Mouse (Mus musculus) liver, adult (tissue): Measurements from ENCODE around the gene Olfr1234.

Source experiments
- GATA4 ChIP-seq: IDR thresholded peaks from 2 replicates; pipeline ENCODE4 v1.6.1; 2014; ENCODE audit warnings: mild to moderate bottlenecking, low read length; ENCODE audit not compliant: insufficient replicate concordance

The Olfr1234 gene

DNA sequence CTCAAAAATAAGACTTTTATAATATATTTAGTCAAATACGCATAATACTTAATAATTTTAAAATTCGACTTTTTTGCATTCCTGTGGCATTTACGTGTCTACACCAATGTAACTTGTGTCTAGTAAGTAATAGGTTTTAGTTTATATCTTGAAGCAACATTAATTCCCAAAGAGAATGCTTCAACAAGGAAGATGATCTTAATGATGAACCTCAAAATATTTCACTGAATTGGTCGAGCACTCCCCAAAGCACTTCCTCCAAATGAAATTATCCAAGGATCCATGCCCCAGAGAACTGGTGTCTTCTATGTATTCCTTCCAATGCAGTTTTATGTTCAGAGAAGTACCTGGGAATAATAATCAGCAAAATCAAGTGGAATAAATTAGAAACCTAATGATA, at the start of gene Olfr1234:
TSS of gene Olfr1234 (minus strand) at position 101 of the 400 bp plus-strand sequence.
- TF ChIP-seq GATA4, result no peak

DNA sequence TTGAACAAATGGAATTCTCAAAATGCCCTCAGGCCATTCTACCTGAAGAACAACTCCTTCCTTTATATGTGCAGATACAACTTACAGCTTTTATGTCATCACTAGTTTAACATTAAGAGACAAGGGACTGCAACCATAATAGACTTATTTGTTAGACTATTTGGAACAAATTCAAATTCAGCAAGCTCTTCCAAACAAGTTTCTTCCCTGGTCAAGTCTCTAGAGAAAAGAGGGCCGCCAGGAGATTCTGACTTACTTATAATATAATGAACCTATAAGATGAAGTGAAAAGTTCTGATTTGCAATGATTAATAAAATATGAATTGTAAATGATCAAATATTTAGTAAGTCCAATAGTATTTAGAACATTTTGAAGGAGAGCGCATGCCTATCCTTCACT, 44.9 kb upstream of the Olfr1234 start, which contains the start of gene Olfr1238:
TSS of gene Olfr1238 (minus strand) at position 101 of the 400 bp plus-strand sequence.
- no peak for TF ChIP-seq GATA4

DNA sequence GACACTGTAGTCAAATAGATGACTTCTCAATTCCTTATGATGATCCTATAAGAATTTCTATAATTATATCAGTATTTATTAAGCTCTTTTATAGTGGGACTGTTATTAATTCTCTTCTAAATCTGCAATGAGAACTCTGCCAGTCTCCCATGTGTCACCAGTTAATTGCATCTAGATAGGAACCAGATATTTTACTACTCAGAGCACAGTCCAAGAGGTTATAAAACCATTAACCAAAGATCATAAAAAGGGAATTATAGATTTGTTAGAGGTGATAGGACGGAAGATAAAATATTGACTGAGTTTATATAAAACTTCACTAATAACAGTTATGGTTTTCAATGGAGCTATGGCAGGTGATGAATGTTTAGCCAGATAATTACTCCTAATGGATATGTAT, 36.2 kb upstream of the Olfr1234 start:
- TF ChIP-seq GATA4, result no peak

DNA sequence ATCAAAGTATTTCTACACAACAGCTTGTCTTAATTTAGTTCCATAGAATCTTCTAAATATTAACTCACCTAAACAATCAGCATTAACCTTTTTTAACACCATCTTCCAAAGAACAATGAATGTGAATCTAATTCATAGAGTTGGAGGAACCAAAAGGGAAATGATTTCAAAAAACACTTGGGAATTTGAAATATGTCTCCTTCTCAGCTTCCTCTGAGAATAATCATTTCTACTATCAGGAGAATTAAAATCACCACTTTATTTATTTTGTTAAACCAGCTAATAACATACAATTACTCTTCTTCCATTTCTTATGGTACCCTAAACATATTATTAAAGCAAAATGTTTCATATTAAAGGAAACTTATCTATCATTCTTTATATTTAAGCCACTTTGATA, 22.4 kb downstream of the Olfr1234 start, which contains the start of gene Olfr1233:
TSS of gene Olfr1233 (minus strand) at position 101 of the 400 bp plus-strand sequence.
- TF ChIP-seq GATA4, result no peak

DNA sequence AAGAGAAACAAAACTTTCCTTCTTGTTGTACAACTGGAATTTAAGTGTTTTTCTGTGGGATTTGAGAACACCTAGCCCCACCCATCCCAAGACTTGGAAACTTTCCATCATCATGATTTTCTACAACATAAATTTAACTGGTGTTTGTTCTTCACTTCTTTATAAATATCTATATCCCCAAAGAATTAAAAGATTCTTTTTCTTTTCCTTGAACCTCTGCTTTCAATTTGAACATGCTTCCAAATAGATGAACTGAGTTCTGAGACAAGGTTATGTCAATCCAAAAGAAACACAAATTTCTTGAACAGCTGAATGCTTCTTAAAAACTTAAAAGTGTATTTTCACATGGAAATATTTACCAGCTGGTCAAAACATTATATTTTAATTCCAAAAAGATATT, 35.1 kb downstream of the Olfr1234 start, which contains the start of gene Olfr1232:
TSS of gene Olfr1232 (minus strand) at position 101 of the 400 bp plus-strand sequence.
- TF ChIP-seq GATA4, result no peak
